Mouse (Mus musculus): ENCODE measurements around the gene Tuba1c. TPM values are rescaled to one million over a fixed set of nuclear protein-coding genes. Genes with fewer than 3 reads are reported as not detected.

Tuba1c gene
- polyA plus RNA-seq, 1 experiment from 2014 or later: 28.2 TPM

DNA sequence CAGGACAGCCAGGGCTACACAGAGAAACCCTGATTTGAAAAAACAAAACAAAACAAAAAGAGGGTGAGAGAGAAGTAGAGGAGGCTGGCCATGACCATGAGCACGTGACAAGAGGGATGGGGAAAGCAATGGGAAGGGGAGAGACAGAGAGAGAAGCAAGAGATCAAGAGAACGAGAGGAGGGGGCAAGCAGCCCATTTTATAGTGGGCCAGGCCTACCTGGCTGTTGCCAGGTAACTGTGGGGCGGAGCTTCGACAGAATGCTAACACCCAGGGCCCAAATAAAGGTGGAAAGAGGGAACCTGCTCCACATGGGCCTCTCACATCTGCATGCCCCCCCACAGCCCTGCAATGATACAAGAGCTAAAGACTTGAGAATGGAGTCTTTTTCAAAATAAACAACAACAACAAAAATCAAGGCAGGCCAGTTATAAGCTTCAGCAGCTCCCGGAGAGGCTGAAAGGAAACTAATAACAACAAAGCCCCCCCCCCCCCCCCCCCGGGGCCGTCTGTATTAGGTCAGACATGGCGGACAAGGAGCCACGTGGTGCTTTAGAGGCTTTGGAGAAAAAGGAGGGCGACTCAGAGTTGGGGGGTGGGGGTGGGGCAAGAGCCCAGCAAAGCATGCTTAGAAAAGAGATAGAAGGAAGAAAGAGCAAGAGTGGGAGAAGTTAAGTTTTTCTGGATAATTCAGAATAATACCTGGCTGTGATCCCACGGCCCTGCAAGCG, 39.8 kb upstream of the Tuba1c start:
- peak overlapping the region; percentile 86 for H3K4me2 ChIP-seq
- ATAC-seq (ENCODE audit: low FRiP score): no peak
- no peaks in the 10 kb centered on the region for H3K36me3 ChIP-seq
- H3K27me3 ChIP-seq: no peaks in the 10 kb centered on the region
- peak overlapping the region; percentile 99 for H3K27ac ChIP-seq
- peaks cover 85% of the 10 kb centered on the region for H3K4me1 ChIP-seq (replicated peaks)
- peak overlapping the region; percentile 85 for H3K9ac ChIP-seq
- H3K9me3 ChIP-seq: no peaks in the 10 kb centered on the region
- 29% methylated on average over 10 of the region's 12 CpGs for WGBS
- peak overlapping the region; percentile 44 for H3K4me3 ChIP-seq

DNA sequence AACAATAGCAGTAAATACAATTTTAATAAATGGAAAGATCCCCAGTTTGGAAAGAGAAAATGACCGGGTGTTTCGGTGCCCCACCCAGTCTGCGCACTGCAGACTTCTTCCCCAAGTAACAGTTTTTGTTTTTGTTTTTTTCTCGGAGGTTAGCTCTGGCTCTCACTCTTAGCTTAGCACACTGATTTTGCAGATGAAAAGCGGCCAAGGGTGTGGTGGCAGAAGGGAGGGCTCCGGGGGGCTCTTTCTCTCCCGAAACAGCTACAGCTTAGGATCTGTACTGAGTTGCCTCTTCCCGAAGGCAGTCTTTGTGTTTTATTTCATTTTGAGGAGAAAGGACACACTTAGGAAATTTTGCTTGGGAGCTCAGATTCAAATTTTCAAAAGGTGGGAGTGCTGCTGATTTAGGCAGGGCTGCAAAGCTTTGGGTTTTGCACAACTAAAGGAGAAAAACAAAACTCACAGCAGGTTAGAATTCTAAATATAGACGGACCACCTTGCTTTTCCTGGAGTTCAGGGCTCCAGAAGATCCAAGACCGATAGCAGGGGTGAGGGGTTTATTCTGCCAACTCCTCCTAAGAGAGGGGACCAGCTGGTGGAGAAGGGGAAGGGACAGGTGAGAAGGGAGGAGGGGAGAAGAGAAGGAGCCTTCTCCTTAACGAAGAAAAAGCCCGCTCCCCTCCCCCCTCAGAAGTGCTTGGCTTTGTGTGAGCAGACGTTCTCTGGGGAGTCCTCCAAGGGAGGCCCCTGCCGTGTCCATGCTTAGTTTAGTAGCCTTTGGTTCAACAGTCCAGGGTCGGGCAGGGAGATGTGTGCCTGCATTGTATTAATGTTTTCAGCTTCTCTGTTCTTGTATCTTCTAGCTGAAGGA, 38.8 kb upstream of the Tuba1c start:
- no peak for ATAC-seq (ENCODE audit: low FRiP score)
- peaks cover 85% of the 10 kb centered on the region for H3K4me1 ChIP-seq (replicated peaks)

DNA sequence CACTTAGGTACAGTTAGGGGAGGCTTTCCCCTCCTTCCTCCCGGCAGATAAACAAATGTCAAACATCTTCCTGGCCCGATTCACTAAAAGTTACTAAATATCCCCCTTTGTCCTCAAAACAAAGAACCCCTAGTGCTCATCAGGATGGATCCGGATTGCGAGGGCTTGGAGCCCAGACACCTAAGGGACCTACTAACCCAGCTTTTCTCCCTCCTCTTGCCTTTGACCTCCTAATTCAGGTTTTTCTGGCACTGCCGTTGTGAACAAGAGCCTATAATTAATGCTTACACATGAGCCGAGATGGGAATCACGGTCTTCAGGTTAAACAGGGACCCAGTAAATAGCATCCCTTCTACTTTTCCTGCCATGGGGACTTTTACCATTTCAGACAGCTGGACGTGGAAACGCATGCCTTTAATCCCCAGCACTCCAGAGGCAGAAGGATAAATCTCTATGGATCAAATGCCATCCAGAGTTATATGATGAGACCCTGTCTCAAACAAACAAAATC, 38.1 kb upstream of the Tuba1c start:
- H3K36me3 ChIP-seq: no peaks in the 10 kb centered on the region
- H3K9ac ChIP-seq: peak overlapping the region; percentile 85
- H3K4me3 ChIP-seq: peak overlapping the region; percentile 44
- WGBS: 4% methylated on average over 9 of the region's 9 CpGs
- no peaks in the 10 kb centered on the region for H3K9me3 ChIP-seq
- H3K4me1 ChIP-seq (replicated peaks): peaks cover 79% of the 10 kb centered on the region
- H3K4me2 ChIP-seq: peak overlapping the region; percentile 86
- ATAC-seq (ENCODE audit: low FRiP score): no peak
- peak overlapping the region; percentile 99 for H3K27ac ChIP-seq
- no peaks in the 10 kb centered on the region for H3K27me3 ChIP-seq

More for the DNA sequence above, 38.8 kb upstream of the Tuba1c start:
- Histone ChIP-seq H3K27ac (peak overlapping the region; percentile 99), H3K27me3 (no peaks in the 10 kb centered on the region), H3K9me3 (no peaks in the 10 kb centered on the region), H3K9ac (peak overlapping the region; percentile 85), H3K4me3 (peak overlapping the region; percentile 44), H3K36me3 (no peaks in the 10 kb centered on the region), H3K4me2 (peak overlapping the region; percentile 86)
- 9% methylated on average over 15 of the region's 15 CpGs for WGBS

DNA sequence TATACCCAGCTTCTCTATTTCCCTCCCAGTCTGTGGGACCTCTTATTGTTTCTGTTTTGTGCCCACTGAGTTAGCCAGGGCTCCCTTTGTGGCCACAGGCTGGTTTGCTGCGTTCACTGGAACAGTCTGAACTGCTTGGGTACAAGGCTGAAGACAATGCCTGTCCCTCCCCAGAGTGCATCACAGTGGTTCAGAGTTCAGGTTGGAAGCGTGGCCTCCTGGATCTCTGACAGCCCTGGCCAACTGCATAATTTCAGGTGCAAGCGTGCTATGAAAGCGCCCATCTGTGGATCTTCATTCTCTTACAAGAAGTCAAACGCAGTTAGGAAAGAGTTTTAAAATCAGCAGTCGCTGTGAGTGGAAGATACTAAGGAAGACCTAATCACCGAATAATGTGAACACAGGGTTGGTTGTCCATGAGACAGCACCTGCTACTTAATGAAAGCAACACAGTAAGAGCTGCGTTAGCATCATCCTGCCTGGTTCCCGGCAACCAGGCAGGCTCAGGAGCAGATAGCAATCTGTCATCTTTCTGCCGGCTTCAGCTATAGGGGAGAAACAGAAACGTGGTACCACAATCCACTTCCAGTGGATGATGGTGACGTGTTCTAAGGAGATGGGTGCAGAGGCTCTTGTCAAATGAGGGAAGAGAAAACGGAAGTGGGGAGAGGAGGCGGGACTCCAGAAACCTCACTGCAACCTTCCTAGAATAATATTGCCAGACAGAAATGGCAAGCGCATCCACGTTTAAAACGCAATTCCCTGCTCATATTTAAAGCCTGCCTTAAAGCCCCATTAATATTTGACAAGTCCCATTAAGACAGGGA, 37.4 kb upstream of the Tuba1c start:
- Histone ChIP-seq H3K4me2 (peak overlapping the region; percentile 86), H3K27me3 (no peaks in the 10 kb centered on the region), H3K9ac (peak overlapping the region; percentile 85), H3K4me3 (peak overlapping the region; percentile 44), H3K9me3 (no peaks in the 10 kb centered on the region), H3K27ac (peak overlapping the region; percentile 99), H3K36me3 (no peaks in the 10 kb centered on the region), H3K4me1 (replicated peaks) (peaks cover 79% of the 10 kb centered on the region)
- WGBS: 17% methylated on average over 17 of the region's 17 CpGs
- ATAC-seq (ENCODE audit: low FRiP score): peak; percentile 88

DNA sequence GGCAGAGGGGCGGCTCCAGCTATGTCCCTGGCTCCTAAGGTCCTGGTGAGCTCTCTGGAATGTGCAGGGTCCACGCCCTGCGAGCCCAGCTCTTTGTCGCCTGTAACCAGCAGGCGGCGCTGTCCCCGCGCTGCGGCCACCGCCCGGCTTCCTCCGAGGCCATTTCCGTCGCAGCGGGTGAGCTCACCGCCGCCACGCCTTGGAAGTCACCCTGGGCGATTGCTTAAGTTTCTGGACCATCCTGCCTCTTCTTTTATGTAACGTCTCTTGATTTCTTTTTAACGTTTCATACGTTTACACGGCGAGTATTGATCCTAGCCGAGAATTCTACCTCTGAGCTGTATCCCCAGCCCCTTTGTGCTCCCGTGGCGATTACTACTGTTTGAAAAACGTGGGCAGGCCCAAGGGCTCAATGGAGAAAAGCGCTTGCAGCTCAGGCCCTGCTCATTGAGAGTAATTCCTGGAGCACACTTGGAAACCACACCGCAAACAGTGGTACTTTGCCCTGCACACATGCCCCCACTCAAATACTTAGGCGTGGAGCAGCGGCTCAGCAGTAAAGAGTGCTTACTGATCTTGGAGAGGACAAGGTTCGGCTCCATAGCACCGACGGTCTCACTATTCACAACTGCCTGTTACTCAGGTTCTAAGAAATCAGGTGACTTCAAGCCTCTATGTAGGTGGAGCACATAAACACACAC, 36.4 kb upstream of the Tuba1c start:
- H3K9me3 ChIP-seq: no peaks in the 10 kb centered on the region
- no peaks in the 10 kb centered on the region for H3K27me3 ChIP-seq
- no peaks in the 10 kb centered on the region for H3K36me3 ChIP-seq
- ATAC-seq (ENCODE audit: low FRiP score): peak; percentile 87
- H3K4me1 ChIP-seq (replicated peaks): peaks cover 79% of the 10 kb centered on the region
- peak overlapping the region; percentile 85 for H3K9ac ChIP-seq
- H3K4me3 ChIP-seq: peak overlapping the region; percentile 44
- H3K27ac ChIP-seq: peak overlapping the region; percentile 99
- 2% methylated on average over 35 of the region's 35 CpGs for WGBS
- peak overlapping the region; percentile 86 for H3K4me2 ChIP-seq

DNA sequence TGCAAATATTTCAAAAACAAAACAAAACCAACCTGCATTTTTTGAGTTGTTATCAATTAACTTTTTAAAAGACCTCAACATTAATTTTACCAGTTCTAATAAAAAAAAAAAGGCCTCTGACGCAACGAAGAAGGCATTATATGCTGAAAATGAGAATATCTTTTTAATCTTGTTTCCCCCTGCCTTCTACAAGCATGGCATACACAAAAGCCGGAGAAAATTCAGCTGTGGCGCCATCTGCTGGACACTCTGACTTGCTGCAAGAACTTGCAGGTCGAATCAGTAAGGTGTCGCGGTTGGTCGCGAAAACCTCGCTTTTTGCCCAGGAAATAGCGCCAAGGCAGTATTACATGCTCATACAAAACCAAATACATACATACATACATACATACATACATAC, 35.8 kb upstream of the Tuba1c start:
- Histone ChIP-seq H3K4me1 (replicated peaks) (peaks cover 78% of the 10 kb centered on the region), H3K9me3 (no peaks in the 10 kb centered on the region), H3K36me3 (no peaks in the 10 kb centered on the region), H3K4me3 (peak overlapping the region; percentile 44; the same call in 1 of the 2 replicates), H3K27ac (peak overlapping the region; percentile 99), H3K4me2 (peak overlapping the region; percentile 86), H3K9ac (peak overlapping the region; percentile 85; the same call in 1 of the 2 replicates), H3K27me3 (no peaks in the 10 kb centered on the region)
- no peak for ATAC-seq (ENCODE audit: low FRiP score)
- WGBS: 1% methylated on average over 11 of the region's 11 CpGs

DNA sequence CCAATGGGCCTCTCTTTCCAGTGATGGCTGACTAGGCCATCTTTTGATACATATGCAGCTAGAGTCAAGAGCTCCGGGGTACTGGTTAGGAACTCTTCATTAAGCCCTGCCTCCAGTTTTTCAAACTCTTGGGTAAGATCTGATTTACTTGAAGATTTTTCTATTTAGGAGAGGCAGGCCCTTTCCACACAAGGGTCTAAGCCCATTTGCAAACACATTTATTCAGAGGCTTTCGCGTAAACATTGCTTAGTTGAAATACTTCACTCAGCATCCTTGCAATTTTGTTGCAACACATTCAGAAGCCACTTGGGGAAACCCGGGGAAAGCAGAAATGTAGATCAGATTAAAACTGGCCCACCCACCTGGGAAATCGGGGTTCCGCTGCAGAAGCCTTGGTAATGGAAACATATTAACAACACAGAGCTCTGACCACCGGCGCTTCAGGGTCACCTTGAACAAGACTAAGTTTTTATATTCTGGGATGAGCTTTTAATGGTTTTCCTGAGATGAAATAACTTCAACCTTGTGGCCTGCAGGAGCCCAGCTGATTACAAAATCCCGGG, 34.7 kb upstream of the Tuba1c start:
- 80% methylated on average over 9 of the region's 9 CpGs for WGBS
- Histone ChIP-seq H3K27me3 (no peaks in the 10 kb centered on the region), H3K4me3 (no peak overlapping the region)

DNA sequence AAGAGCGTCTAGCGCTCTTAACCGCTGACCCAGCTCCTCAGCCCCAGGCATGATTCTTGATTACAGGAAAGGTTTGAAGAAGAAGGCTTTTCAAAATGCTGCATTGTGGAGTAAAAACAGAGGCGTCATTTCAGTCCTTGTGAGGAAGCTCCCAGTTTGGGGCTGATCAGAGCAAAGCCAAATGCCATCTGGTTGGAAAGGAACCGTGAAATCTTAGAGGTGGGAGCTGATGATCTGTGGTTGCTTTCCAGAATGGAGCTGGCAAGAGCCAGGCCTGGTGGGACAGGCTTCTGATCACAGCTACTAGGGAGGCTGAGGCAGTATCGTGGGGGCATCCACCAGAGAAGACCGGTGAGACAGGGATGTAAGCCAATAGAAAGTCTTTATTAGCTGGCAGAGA, 32.9 kb upstream of the Tuba1c start:
- Histone ChIP-seq H3K4me3 (no peak overlapping the region), H3K9me3 (no peaks in the 10 kb centered on the region), H3K27me3 (no peaks in the 10 kb centered on the region), H3K4me1 (replicated peaks) (peaks cover 62% of the 10 kb centered on the region), H3K4me2 (no peak overlapping the region), H3K36me3 (no peaks in the 10 kb centered on the region), H3K9ac (no peak overlapping the region), H3K27ac (peak overlapping the region; percentile 44; the same call in 1 of the 2 replicates)
- WGBS: 76% methylated on average over 7 of the region's 7 CpGs
- ATAC-seq (ENCODE audit: low FRiP score): no peak

More for the DNA sequence above, 34.7 kb upstream of the Tuba1c start:
- H3K36me3 ChIP-seq: no peaks in the 10 kb centered on the region
- no peaks in the 10 kb centered on the region for H3K9me3 ChIP-seq
- ATAC-seq (ENCODE audit: low FRiP score): no peak
- H3K27ac ChIP-seq: no peak overlapping the region
- no peak overlapping the region for H3K9ac ChIP-seq
- no peak overlapping the region for H3K4me2 ChIP-seq
- peaks cover 66% of the 10 kb centered on the region for H3K4me1 ChIP-seq (replicated peaks)

DNA sequence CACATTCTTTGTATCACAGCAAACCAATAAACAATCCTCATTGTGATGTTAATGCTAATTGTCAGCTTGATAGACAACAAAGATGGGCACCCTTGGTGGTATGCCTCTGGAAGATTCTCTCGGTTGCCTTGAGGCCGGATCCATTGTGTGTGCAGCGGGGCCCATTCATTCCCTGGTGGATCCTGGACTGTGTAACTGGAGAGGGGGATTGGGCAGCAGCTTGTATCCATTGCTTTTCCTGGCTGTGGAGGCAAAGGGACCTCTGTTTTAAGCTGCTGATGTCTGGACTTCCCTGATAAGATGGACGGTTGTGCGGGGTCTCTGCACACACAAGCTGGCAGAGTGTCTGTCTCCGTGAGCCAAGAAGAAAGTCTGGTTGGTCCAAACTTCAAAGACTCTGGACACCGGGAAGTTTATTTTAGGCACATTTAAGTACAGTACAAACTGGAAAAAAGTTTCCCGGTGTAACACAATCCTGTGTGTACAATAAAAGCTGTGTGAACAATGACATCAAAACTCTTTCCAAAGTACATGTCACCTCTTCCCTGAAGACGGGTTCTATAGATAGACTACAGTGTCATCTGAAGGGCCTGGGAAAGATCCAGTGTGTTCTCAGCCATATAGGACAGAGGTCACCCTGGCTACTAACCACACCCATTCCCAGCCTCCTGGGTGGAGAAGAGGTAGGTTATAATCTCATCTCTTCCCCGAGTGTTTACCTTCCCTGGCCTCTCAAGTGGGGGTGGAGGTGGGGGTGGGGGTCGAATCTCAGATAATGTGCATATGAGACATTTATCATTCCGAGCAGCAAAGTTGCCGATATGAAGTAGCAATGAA, 31.5 kb upstream of the Tuba1c start:
- H3K9ac ChIP-seq: peak overlapping the region; percentile 43; the same call in 1 of the 2 replicates
- H3K9me3 ChIP-seq: no peaks in the 10 kb centered on the region
- no peak overlapping the region for H3K4me3 ChIP-seq
- H3K36me3 ChIP-seq: no peaks in the 10 kb centered on the region
- peaks cover 53% of the 10 kb centered on the region for H3K4me1 ChIP-seq (replicated peaks)
- peak overlapping the region; percentile 5; the same call in 1 of the 2 replicates for H3K27ac ChIP-seq
- H3K4me2 ChIP-seq: no peak overlapping the region
- ATAC-seq (ENCODE audit: low FRiP score): no peak
- H3K27me3 ChIP-seq: peaks cover 8% of the 10 kb centered on the region; the same call in 1 of the 2 replicates
- 42% methylated on average over 13 of the region's 13 CpGs for WGBS

DNA sequence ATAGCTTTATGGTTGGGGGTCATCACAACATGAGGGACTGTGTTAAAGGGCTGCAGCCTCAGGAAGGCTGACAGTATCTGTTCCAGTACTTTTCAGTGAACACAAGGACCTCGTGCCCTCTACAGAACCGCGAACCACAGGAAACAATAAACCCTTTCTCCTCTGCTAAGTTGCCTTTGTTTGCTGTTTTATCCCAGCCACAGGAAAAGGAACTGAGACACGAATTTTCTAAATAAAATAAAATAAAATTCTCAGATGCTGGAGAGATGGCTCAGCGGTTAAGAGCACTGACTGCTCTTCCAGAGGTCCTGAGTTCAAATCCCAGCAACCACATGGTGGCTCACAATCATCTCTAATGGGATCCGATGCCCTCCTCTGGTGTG, 30.9 kb upstream of the Tuba1c start:
- H3K4me1 ChIP-seq (replicated peaks): peaks cover 49% of the 10 kb centered on the region

More for the DNA sequence above, 30.9 kb upstream of the Tuba1c start:
- H3K9me3 ChIP-seq: no peaks in the 10 kb centered on the region
- 36% methylated on average over 6 of the region's 6 CpGs for WGBS
- no peak overlapping the region for H3K4me3 ChIP-seq
- H3K27me3 ChIP-seq: peaks cover 8% of the 10 kb centered on the region; the same call in 1 of the 2 replicates
- H3K4me2 ChIP-seq: no peak overlapping the region
- no peak overlapping the region for H3K9ac ChIP-seq
- H3K27ac ChIP-seq: no peak overlapping the region
- no peak for ATAC-seq (ENCODE audit: low FRiP score)
- no peaks in the 10 kb centered on the region for H3K36me3 ChIP-seq
